Mouse (Mus musculus): ENCODE data around the gene Tmem170.

DNA sequence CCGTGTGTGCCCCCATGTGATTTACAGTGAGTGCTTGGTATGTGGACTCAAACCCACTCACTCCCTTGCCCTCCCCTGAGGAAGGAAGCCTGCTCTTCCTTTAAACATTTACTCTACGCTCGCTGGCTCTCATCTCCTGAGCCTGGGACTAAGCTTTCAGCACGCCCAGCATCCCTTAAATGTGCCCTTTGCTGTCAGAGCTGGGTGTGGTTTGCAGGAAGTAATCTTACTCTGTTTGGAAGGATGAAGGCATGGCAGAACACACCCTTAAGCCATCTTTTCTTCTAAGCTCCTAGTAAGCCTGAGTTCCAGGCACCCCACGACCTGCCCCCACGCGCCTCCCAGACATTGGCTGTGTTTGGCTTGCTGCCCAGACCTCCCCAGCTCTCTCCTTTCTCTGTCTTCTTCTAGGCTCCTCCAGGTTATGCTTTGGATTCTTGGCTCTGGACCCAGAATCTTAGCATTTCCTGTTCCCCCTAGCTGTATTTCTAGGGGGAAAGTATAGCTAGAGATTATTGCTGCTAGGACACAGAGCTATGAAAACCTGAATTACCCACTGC lies 11.6 kb upstream of the Tmem170 start:
- TF ChIP-seq CTCF (IDR thresholded peaks at IDR 0.05; ENCODE audit: low read depth) = no peak
- TF ChIP-seq EP300 (optimal IDR thresholded peaks at IDR 0.05) = no peak

Measured in stomach, postnatal 0 days (tissue).